Mouse (Mus musculus) gastrocnemius, postnatal 14 days (tissue): ENCODE results near the gene Hpd. TPM values are rescaled to one million over a fixed set of nuclear protein-coding genes. Genes with fewer than 3 reads are reported as not detected.

ENCODE experiments used
- DNase-seq: peaks from one replicate; pipeline ENCODE4 v3.0.0; 2021; ENCODE audit warnings: mixed read lengths
- intact Hi-C: fragments of 180-260 bp; cut with DNase I; formaldehyde crosslinking; loops from one replicate; pipeline ENCODE4 v1.15.1; 2025; ENCODE audit warnings: low total_unique reads
- total RNA-seq, 2 experiments: library from RNA; stranded (reverse); gene quantifications; 2 replicates each; pipeline ENCODE4 v1.2.3; 2021

The Hpd gene
- total RNA-seq, 2 experiments from 2014 or later: not detected

DNA sequence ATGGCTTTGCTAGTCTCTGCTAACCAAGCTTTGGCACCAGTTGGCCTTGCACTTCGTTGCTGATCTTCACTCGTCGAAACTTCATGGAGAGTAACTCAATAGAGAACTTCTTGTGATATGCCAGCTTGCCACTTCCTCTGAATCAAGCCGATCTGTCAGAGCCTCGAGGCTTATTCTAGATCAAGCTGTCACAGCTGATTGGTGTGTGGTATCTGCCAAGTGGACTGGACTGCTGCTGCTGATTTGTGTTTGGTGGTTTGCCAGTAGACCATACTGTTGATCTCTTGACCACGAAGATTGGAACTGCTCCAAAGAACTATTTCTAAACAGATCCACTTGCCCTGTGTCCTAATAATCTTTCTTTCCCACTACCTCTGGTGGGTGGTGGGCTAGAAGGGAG is 8.9 kb upstream of the Hpd start:
- DNase-seq: no peak

GRCm38 (mm10) chr5:123190912-123191311 is 8.4 kb upstream of the Hpd start:
- intact Hi-C loops: loop anchor here (5.0 kb wide), 1 partner anchor 801 kb away; no protein-coding TSS in a partner anchor
- no peak for DNase-seq

More for the DNA sequence above, 8.9 kb upstream of the Hpd start:
- intact Hi-C loops: loop anchor here (5.0 kb wide), 1 partner anchor 801 kb away; no protein-coding TSS in a partner anchor

GRCm38 (mm10) chr5:123187306-123187705 is 4.8 kb upstream of the Hpd start:
- no peak for DNase-seq
- intact Hi-C loops: no loop called here

GRCm38 (mm10) chr5:123185966-123186365 is 3.4 kb upstream of the Hpd start:
- DNase-seq: no peak
- intact Hi-C loops: no loop called here

GRCm38 (mm10) chr5:123181536-123181935 is 991 bp downstream of the Hpd start:
- DNase-seq: no peak
- intact Hi-C loops: no loop called here

- intact Hi-C loops: no loop called here
- DNase-seq: no peak
Measured at GRCm38 (mm10) chr5:123180390-123180789, 2.1 kb downstream of the Hpd start.

- intact Hi-C loops: loop anchor here (10.0 kb wide), 1 partner anchor 214 kb away; no protein-coding TSS in a partner anchor
- no peak for DNase-seq
Measured at GRCm38 (mm10) chr5:123178792-123179191, 3.7 kb downstream of the Hpd start.

DNA sequence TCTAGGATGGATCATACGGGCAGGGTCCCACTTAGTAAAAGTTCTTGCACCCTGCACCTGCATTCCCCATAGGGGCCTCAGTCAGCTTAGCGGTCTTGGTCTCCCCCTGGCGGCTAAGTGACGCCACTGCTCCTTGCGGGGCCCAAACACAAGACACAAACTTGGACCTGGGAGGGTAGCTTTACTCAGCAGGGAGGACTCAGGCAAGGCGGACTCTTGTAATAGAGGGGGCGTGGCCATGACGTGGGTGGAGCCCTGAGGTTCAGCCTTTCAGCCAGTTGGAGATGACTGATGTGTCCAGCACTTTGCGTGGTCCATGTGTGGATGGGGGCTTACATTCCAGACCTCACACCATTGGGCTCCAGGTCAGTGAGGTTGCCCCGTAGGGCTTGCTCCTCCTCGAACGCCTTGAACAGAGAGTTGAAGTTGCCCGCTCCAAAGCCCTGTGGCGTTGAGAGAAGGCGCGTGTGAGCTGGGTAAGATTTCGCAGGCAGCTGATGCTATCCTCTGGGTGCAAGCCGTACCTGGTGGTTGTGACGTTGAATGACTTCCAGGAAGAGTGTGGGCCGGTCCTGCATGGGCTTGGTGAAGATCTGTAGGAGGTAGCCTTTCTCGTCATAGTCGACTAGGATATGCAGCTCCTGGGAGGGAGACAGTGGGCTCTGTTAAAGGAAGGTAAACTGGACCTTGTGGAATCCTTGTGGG is 10.7 kb downstream of the Hpd start:
- intact Hi-C loops: loop anchor here (2.0 to 10.0 kb wide), 3 partner anchors 55 to 207 kb away; no protein-coding TSS in a partner anchor
- peak; percentile 84 for DNase-seq

DNA sequence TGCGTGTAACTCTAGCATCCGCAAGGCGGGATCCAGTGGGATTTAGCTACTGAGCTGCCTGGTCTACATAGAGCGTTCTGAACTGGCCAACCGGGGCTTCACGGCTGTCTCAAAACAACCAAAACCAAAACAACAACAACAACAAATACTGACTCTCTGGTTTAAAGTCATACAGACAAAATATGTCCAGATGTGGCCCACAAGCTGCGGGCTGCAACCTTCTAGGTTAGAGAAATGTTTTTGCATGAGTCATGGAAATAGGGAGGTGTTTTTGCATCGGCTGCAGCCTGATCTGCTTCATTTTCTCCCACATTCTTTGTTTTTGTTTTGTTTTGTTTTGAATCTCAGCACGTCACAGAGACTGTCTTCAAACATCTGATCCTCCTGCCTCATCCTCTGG is 12.2 kb downstream of the Hpd start:
- intact Hi-C loops: loop anchor here (2.0 to 10.0 kb wide), 3 partner anchors 54 to 206 kb away; no protein-coding TSS in a partner anchor

DNA sequence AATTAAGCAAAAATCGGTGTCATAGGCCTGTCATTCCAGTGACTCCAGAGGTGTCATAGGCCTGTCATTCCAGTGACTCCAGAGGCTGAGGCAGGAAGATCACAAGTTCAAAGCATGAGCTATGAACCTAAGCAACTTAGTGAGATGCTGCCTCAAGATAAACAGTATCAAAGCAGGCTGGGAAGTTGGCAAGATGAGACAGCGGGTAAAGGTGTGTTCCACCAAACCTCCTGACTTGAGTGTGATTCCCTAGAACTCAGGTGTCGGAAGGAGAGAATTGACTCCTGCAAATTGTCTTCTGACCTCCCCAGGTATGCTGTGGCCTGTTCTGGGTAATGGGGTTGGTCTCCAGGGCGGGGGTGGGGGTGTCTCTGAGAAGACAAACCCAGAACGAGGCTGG is 13.2 kb downstream of the Hpd start, which contains the start of gene Psmd9:
Psmd9 (plus strand) TSS at position 130 of the 400 bp plus-strand sequence.
- intact Hi-C loops: no loop called here
- DNase-seq: no peak

More for the DNA sequence above, 12.2 kb downstream of the Hpd start:
- DNase-seq: no peak

GRCm38 (mm10) chr5:123167591-123167990 is 14.9 kb downstream of the Hpd start:
- intact Hi-C loops: no loop called here
- no peak for DNase-seq

- intact Hi-C loops: no loop called here
- DNase-seq: no peak
Measured at GRCm38 (mm10) chr5:123166437-123166836, 16.1 kb downstream of the Hpd start.

GRCm38 (mm10) chr5:123162942-123163341 is 19.6 kb downstream of the Hpd start:
- DNase-seq: no peak
- intact Hi-C loops: no loop called here

DNA sequence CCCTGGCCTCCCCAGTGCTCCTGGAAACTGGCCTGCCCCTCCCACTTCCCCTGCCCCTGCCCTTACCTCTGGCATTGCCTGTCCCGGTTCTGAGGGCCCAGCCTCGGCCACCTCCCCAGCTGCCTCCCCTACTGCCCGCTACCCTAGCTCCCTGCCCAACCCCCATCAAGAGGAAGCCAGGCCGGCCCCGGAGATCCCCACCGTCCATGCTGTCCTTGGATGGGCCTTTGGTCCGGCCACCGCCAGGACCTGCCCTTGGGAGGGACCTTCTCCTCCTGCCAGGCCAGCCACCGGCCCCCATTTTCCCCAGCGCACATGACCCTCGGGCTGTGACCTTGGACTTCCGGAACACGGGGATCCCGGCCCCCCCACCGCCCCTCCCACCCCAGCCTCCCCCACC is 22.2 kb downstream of the Hpd start:
- intact Hi-C loops: no loop called here
- no peak for DNase-seq

GRCm38 (mm10) chr5:123159866-123160265 is 22.7 kb downstream of the Hpd start:
- no peak for DNase-seq
- intact Hi-C loops: no loop called here

DNA sequence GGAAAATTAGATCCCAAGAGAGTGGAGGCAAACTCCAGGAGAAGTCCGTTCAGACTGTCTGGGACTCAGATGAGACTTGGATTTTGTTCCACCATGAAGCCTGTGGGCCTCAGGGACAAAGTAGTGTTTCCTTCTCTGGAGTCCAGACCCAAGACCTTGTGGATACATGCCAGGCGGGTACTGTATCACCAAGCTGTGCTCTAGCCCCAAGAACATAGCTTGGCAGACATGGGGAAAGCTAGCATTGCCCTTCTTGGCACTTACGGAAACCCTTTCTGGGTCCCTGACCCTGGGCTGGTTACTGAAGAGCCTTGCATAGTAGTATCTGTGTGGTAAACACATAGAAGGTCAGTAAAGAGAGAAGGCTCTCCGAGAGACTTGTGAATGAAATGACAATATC is 23.1 kb downstream of the Hpd start:
- intact Hi-C loops: no loop called here
- DNase-seq: no peak

DNA sequence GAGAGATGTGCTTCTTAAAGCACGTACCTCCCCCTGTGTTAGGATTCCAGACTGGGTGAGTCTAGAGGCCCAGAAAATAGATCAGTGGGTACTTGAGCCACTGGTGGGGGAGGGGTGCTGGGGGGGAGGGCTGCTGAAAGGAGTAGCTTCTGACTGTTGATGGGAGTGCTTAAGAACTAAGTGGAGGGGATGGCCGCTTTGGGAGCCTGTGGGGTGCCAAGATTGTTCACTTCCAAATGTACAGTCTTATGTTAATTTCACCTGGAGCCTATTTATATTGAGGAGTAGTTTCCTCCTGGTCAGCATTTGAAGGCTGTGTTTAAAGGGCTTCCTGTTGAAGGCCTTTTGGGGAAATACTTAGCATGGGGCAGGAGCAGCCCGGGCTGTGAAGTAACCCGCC is 24.6 kb downstream of the Hpd start:
- intact Hi-C loops: no loop called here
- DNase-seq: no peak

GRCm38 (mm10) chr5:123156763-123157162 is 25.8 kb downstream of the Hpd start:
- no peak for DNase-seq
- intact Hi-C loops: no loop called here

GRCm38 (mm10) chr5:123155425-123155824 is 27.1 kb downstream of the Hpd start:
- peak; percentile 65 for DNase-seq
- intact Hi-C loops: no loop called here

GRCm38 (mm10) chr5:123152901-123153300 is 29.6 kb downstream of the Hpd start:
- DNase-seq: no peak
- intact Hi-C loops: loop anchor here (5.0 kb wide), 1 partner anchor 36 kb away; no protein-coding TSS in a partner anchor

- intact Hi-C loops: loop anchor here (5.0 kb wide), 1 partner anchor 35 kb away; no protein-coding TSS in a partner anchor
Measured at GRCm38 (mm10) chr5:123151707-123152362, 30.7 kb downstream of the Hpd start.

More at GRCm38 (mm10) chr5:123151707-123152362, 30.7 kb downstream of the Hpd start:
- no peak for DNase-seq
